Mouse (Mus musculus) stomach, embryonic 14.5 days (tissue): ENCODE results near the gene 2010106E10Rik. TPM values are rescaled to one million over a fixed set of nuclear protein-coding genes. Genes with fewer than 3 reads are reported as not detected.
A peak's percentile ranks its signal among the peaks of the same experiment; 100 is the strongest.

Source experiments
- ATAC-seq: fragments of 200-750 bp; cut with Nextera tagmentation; 2 replicates; pipeline ENCODE4 v1.8.0; 2017; ENCODE audit warnings: low read depth, moderate TSS enrichment; ENCODE audit not compliant: insufficient number of reproducible peaks, insufficient read depth, low FRiP score
- H3K27ac ChIP-seq: fragments of 300-500 bp; sonication (generic); 2 replicates; pipeline ENCODE4 v1.5.1; 2014; ENCODE audit warnings: mild to moderate bottlenecking, low read length, moderate library complexity, mixed read lengths
- H3K27me3 ChIP-seq: fragments of 300-500 bp; sonication (generic); 2 replicates; pipeline ENCODE4 v1.6.1; 2014; ENCODE audit warnings: low read length, control low read depth, mixed read lengths; ENCODE audit not compliant: control insufficient read depth, insufficient read depth
- H3K36me3 ChIP-seq: fragments of 300-500 bp; sonication (generic); 2 replicates; pipeline ENCODE4 v1.6.1; 2014; ENCODE audit warnings: mild to moderate bottlenecking, control low read depth, low read length, moderate library complexity, mixed read lengths; ENCODE audit not compliant: control insufficient read depth, insufficient read depth
- H3K4me1 ChIP-seq: fragments of 300-500 bp; sonication (generic); 2 replicates; pipeline ENCODE4 v1.6.1; 2014; ENCODE audit warnings: low read length, control low read depth, mixed read lengths; ENCODE audit not compliant: control insufficient read depth, insufficient read depth
- H3K4me2 ChIP-seq: fragments of 300-500 bp; sonication (generic); replicated peaks from 2 replicates; pipeline ENCODE4 v1.6.1; 2014; ENCODE audit warnings: low read depth, low read length, control low read depth
- H3K4me3 ChIP-seq: fragments of 300-500 bp; sonication (generic); 2 replicates; pipeline ENCODE4 v1.5.1; 2014; ENCODE audit warnings: low read depth, low read length, control low read depth
- H3K9ac ChIP-seq: fragments of 300-500 bp; sonication (generic); replicated peaks from 2 replicates; pipeline ENCODE4 v1.6.1; 2014; ENCODE audit warnings: low read depth, mild to moderate bottlenecking, control low read depth, low read length, moderate library complexity, mixed read lengths
- H3K9me3 ChIP-seq: fragments of 300-500 bp; sonication (generic); 2 replicates; pipeline ENCODE4 v1.6.1; 2016; ENCODE audit warnings: low read depth, low read length, control low read depth; ENCODE audit not compliant: control insufficient read depth
- WGBS: fragments of 180-500 bp; shearing (Covaris S2); extraction: QIAGEN DNeasy Blood & Tissue Kit; methylation state at CpG from one replicate; pipeline ENCODE4 v1.1.7; 2014; 5-methylcytosine and 5-hydroxymethylcytosine counted together
- polyA plus RNA-seq: library from polyadenylated mRNA; unstranded; fragments of >200 nt; fragmentation: Nextera tagmentation; extraction: Ambion mirVana; gene quantifications from 2 replicates; pipeline ENCODE4 v1.2.1, GENCODE M21; 2014

The 2010106E10Rik gene
- polyA plus RNA-seq = not detected in 2 replicates

GRCm38 (mm10) chrX:112494974-112495373 lies at the start of gene 2010106E10Rik:
Gene 2010106E10Rik (plus strand): TSS chrX:112495274.
- H3K4me1 ChIP-seq = no peaks in the 10 kb centered on the region
- H3K4me2 ChIP-seq = no peak within 1 kb of the TSS
- 71% methylated on average over 1 of the region's 1 CpGs for WGBS
- no peaks in the 10 kb centered on the region for H3K9me3 ChIP-seq
- no peaks in the 10 kb centered on the region for H3K27me3 ChIP-seq
- no peaks in the 10 kb centered on the region for H3K36me3 ChIP-seq
- no peak for ATAC-seq
- no peak within 1 kb of the TSS for H3K27ac ChIP-seq
- H3K9ac ChIP-seq = no peak within 1 kb of the TSS
- no peak within 1 kb of the TSS for H3K4me3 ChIP-seq

DNA sequence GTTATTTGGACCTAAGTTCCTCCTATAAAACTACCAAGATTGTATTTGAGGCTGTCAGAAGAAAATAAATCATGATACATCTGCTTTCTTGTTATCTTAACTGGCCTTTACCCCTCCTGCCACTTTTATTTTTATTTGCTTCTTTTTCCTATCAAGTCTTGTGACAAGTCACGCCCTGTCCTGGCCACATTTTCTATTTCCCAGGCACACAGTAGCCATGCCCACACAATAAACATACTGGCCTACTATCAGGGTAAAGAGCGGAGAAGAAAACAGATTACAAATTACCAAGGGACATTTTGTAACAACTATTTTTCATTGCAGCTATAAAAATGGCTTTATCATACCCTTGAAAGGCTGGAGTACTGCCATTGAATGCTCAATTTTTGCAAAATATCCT lies 10.6 kb downstream of the 2010106E10Rik start:
- Histone ChIP-seq H3K9me3 (no peaks in the 10 kb centered on the region), H3K9ac (no peak overlapping the region), H3K27ac (no peak overlapping the region), H3K36me3 (no peaks in the 10 kb centered on the region), H3K4me3 (no peak overlapping the region), H3K4me2 (no peak overlapping the region), H3K4me1 (no peaks in the 10 kb centered on the region), H3K27me3 (no peaks in the 10 kb centered on the region)
- no peak for ATAC-seq
- 66% methylated on average over 2 of the region's 2 CpGs for WGBS

GRCm38 (mm10) chrX:112524755-112525154 lies 29.7 kb downstream of the 2010106E10Rik start:
- H3K27ac ChIP-seq = no peak overlapping the region
- no peak overlapping the region for H3K4me3 ChIP-seq
- no peak overlapping the region for H3K9ac ChIP-seq
- H3K36me3 ChIP-seq = no peaks in the 10 kb centered on the region
- no peak for ATAC-seq
- no peak overlapping the region for H3K4me2 ChIP-seq
- no peaks in the 10 kb centered on the region for H3K27me3 ChIP-seq
- WGBS = 80% methylated on average over 1 of the region's 1 CpGs
- no peaks in the 10 kb centered on the region for H3K9me3 ChIP-seq
- no peaks in the 10 kb centered on the region for H3K4me1 ChIP-seq

GRCm38 (mm10) chrX:112543115-112543514 lies 48.0 kb downstream of the 2010106E10Rik start:
- no peak for ATAC-seq
- Histone ChIP-seq H3K27ac (no peak overlapping the region), H3K4me1 (no peaks in the 10 kb centered on the region), H3K27me3 (no peaks in the 10 kb centered on the region), H3K4me2 (no peak overlapping the region), H3K4me3 (no peak overlapping the region), H3K36me3 (no peaks in the 10 kb centered on the region), H3K9me3 (no peaks in the 10 kb centered on the region), H3K9ac (no peak overlapping the region)
- 41% methylated on average over 1 of the region's 1 CpGs for WGBS

DNA sequence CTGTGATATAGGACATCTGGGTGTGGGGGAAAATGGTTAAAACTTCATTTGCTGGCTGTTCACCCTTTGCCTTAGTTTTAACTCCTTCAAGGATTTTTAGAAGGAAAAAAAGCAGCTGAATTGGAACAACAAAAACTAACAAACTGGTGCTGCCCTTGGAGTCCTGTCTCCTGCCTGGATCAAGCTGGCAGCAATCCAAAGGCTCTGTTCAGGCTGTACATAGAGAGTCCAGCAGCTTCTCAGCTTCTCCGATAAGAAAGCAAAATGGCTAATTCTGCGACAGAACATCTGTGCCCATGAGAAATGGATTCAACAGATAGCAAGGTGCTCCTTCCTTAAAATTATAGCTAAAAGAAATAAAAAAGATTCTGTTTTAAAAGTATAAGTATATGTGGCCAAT lies 72.6 kb downstream of the 2010106E10Rik start:
- no peaks in the 10 kb centered on the region for H3K36me3 ChIP-seq
- no peak overlapping the region for H3K4me2 ChIP-seq
- H3K9ac ChIP-seq = no peak overlapping the region
- no peaks in the 10 kb centered on the region for H3K9me3 ChIP-seq
- no peaks in the 10 kb centered on the region for H3K27me3 ChIP-seq
- H3K27ac ChIP-seq = no peak overlapping the region
- no peaks in the 10 kb centered on the region for H3K4me1 ChIP-seq
- 60% methylated on average over 2 of the region's 2 CpGs for WGBS
- H3K4me3 ChIP-seq = no peak overlapping the region
- no peak for ATAC-seq

- Histone ChIP-seq H3K36me3 (no peaks in the 10 kb centered on the region), H3K4me2 (peak within 1 kb of the TSS; percentile 42), H3K4me3 (peak within 1 kb of the TSS; percentile 51), H3K4me1 (no peaks in the 10 kb centered on the region), H3K9me3 (no peaks in the 10 kb centered on the region), H3K9ac (peak within 1 kb of the TSS; percentile 71), H3K27ac (peak within 1 kb of the TSS; percentile 55; the same call in 1 of the 2 replicates), H3K27me3 (no peaks in the 10 kb centered on the region)
- 12% methylated on average over 71 of the region's 79 CpGs for WGBS
- peak; percentile 99 for ATAC-seq
These were observed 105.6 kb downstream of the 2010106E10Rik start, which contains the start of gene Zfp711 for GRCm38 (mm10) chrX:112600511-112601305. Gene Zfp711 (plus strand): TSS chrX:112600526.

DNA sequence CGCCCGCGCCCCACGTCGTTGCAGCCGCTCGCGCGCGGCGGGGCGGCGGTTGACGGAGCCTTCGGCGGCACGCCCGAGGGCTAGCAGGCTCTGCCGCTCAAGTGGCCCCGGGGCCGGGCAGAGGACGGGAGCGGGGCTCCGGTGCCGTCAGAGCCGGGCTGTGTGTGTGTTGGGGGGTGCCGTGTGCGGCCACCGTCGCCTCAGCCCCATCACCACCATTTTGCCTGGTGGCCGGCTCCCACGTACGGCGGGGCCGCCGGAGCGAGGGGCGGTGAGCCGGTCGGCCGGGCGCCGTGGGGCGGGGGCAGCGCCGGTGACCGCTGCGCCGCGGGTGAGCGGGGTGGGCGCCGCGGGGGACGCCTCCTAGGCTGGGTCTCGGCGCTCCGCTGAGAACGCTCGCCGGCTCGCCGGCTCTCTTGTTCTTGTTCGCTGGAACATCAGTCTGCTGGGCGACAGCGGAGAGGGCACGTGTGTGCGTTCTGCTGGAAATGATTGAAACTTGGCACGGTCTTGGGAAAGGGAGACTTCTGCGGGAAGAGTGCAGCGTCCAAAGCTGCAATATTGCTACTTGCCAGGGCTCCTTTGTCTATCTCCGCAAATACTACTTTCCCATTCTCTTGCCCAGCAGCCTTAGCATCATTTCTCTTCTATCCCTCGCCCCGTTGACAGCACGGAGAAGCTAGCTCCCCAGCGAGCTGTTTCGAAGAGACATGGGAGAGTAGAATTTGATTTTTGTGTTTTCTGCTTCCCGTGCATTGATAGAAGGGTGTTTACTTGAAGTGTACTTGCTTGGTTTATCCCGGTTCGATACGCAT lies 106.4 kb downstream of the 2010106E10Rik start:
- Histone ChIP-seq H3K27me3 (no peaks in the 10 kb centered on the region), H3K4me2 (peak overlapping the region; percentile 42), H3K9me3 (no peaks in the 10 kb centered on the region), H3K27ac (peak overlapping the region; percentile 55; the same call in 1 of the 2 replicates), H3K4me1 (no peaks in the 10 kb centered on the region), H3K36me3 (no peaks in the 10 kb centered on the region), H3K4me3 (peak overlapping the region; percentile 51), H3K9ac (peak overlapping the region; percentile 71)
- WGBS = 21% methylated on average over 69 of the region's 81 CpGs
- ATAC-seq = peak; percentile 39
